ENCODE assay signal across 11 mouse cellular contexts in the genomic region with DNA sequence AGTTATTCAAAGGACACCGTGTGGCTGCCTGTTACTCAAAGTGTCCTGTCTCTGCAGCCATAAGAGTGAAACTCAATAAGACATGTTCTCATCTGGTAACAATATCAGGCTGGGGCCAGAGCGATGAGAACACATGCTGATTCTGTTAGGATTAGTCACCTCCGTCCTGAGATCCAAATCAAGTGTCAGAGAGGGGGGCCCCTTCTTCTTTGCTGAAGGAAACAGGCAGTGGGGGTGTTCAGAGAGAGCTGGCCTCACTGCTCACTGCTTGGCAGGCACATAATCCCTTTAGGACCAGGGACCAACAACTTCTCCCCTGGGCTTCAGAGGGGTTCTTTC. TPM values are rescaled to one million over a fixed set of nuclear protein-coding genes. Genes with fewer than 3 reads are reported as not detected.
A peak's percentile ranks its signal among the peaks of the same experiment; 100 is the strongest.
DNase-seq lines count a peak whose midpoint lies in the region; ATAC-seq lines count a peak whose summit lies in the region.
"Had no signal": no experiment of that assay in that cellular context is flagged by ENCODE, and none has a peak within 500 bp of the region (broad histone marks: within the 10 kb centered on the region; RNA-seq: fewer than 3 reads in every experiment).

No protein-coding gene starts in this region.

- no peak overlapping the region for H3K4me2 ChIP-seq in heart, embryonic 12.5 days
- H3K4me2 ChIP-seq in embryonic facial prominence, embryonic 13.5 days = no peak overlapping the region
- no peak overlapping the region for H3K4me2 ChIP-seq in midbrain, embryonic 13.5 days (replicated peaks)

- 0 out of 2 replicates have a peak overlapping the region, but pooled peaks have one; percentile 1 for H3K27ac ChIP-seq in heart, embryonic 12.5 days (ENCODE audit: poor library complexity, severe bottlenecking)
- peak overlapping the region; percentile 22; the same call in 1 of the 2 replicates for H3K27ac ChIP-seq in embryonic facial prominence, embryonic 13.5 days
- 0 out of 2 replicates have a peak overlapping the region, but pooled peaks have one; percentile 30 for H3K27ac ChIP-seq in midbrain, embryonic 13.5 days

- H3K4me3 ChIP-seq in heart, embryonic 12.5 days = no peak overlapping the region
- H3K4me3 ChIP-seq in embryonic facial prominence, embryonic 13.5 days = no peak overlapping the region
- H3K4me3 ChIP-seq in midbrain, embryonic 13.5 days (replicated peaks) = no peak overlapping the region

- H3K4me1 ChIP-seq in heart, embryonic 12.5 days (replicated peaks) = peaks cover 13% of the 10 kb centered on the region
- H3K4me1 ChIP-seq in embryonic facial prominence, embryonic 13.5 days = peaks cover 28% of the 10 kb centered on the region
- peaks cover 22% of the 10 kb centered on the region for H3K4me1 ChIP-seq in midbrain, embryonic 13.5 days (replicated peaks)

- H3K9me3 ChIP-seq in heart, embryonic 12.5 days (replicated peaks) = no peaks in the 10 kb centered on the region
- no peaks in the 10 kb centered on the region for H3K9me3 ChIP-seq in embryonic facial prominence, embryonic 13.5 days
- H3K9me3 ChIP-seq in midbrain, embryonic 13.5 days = no peaks in the 10 kb centered on the region

- WGBS in heart, embryonic 12.5 days = 55% methylated on average over 3 of the region's 3 CpGs
- WGBS in embryonic facial prominence, embryonic 13.5 days = 24% methylated on average over 3 of the region's 3 CpGs
- WGBS in midbrain, embryonic 13.5 days = 20% methylated on average over 3 of the region's 3 CpGs

- no peak for DNase-seq in heart, postnatal 14 days
- peak; percentile 55 for DNase-seq in MN1 (ENCODE audit: low spot score)
- DNase-seq in left cerebral cortex, adult 9 months (ENCODE audit: low spot score in 2 of 2) = no peak
- DNase-seq in retina, postnatal 1 day = no peak
- DNase-seq in spleen, adult 12 weeks (ENCODE audit: low spot score) = no peak
- DNase-seq: cerebellum, adult 11 months had no signal

- no peaks in the 10 kb centered on the region for H3K27me3 ChIP-seq in heart, embryonic 12.5 days (replicated peaks)
- no peaks in the 10 kb centered on the region for H3K27me3 ChIP-seq in embryonic facial prominence, embryonic 13.5 days
- H3K27me3 ChIP-seq in midbrain, embryonic 13.5 days = no peaks in the 10 kb centered on the region

- no peak for ATAC-seq in heart, embryonic 12.5 days (ENCODE audit: insufficient number of reproducible peaks, low FRiP score)
- no peak for ATAC-seq in embryonic facial prominence, embryonic 13.5 days (ENCODE audit: insufficient number of reproducible peaks, insufficient read depth, low FRiP score, low TSS enrichment, low read depth)
- ATAC-seq in midbrain, embryonic 13.5 days = peak; percentile 31; the same call in 1 of the 2 replicates
- ATAC-seq: activated CD4-positive, CD25-positive, alpha-beta regulatory T cell, adult 4 months had no signal

- no peak overlapping the region for H3K9ac ChIP-seq in heart, embryonic 12.5 days
- H3K9ac ChIP-seq in embryonic facial prominence, embryonic 13.5 days = no peak overlapping the region
- no peak overlapping the region for H3K9ac ChIP-seq in midbrain, embryonic 13.5 days (replicated peaks)

- peaks cover 2% of the 10 kb centered on the region; the same call in 1 of the 2 replicates for H3K36me3 ChIP-seq in heart, embryonic 12.5 days
- peaks cover 40% of the 10 kb centered on the region for H3K36me3 ChIP-seq in embryonic facial prominence, embryonic 13.5 days
- peaks cover 8% of the 10 kb centered on the region; the same call in 1 of the 2 replicates for H3K36me3 ChIP-seq in midbrain, embryonic 13.5 days

- intact Hi-C loops in heart, postnatal 14 days (cut with DNase I) = loop anchor here (1.0 kb wide), 1 partner anchor 48 kb away; no protein-coding TSS in a partner anchor

RNA-seq across cellular contexts. Expression of gene Tppp3, which starts 12.7 kb away (rescaled TPM):
- 13.8 and 14.4 TPM in 2 replicates for polyA plus RNA-seq in heart, embryonic 12.5 days (2016; fragmentation: Nextera tagmentation; extraction: Ambion mirVana)
- total RNA-seq in heart, postnatal 14 days (2021) = 10 to 100 TPM; 47.7 to 50.1 TPM
- polyA plus RNA-seq in embryonic facial prominence, embryonic 13.5 days (2015; fragmentation: Nextera tagmentation; extraction: Ambion mirVana) = 18.7 and 23.1 TPM in 2 replicates
- polyA plus RNA-seq in midbrain, embryonic 13.5 days (2015; fragmentation: Nextera tagmentation; extraction: Ambion mirVana) = 93.1 and 111 TPM in 2 replicates

RNA-seq across cellular contexts. Expression of gene Zdhhc1, which starts 12.7 kb away (rescaled TPM):
- 23.1 and 23.3 TPM in 2 replicates for polyA plus RNA-seq in heart, embryonic 12.5 days (2016; fragmentation: Nextera tagmentation; extraction: Ambion mirVana)
- total RNA-seq in heart, postnatal 14 days (2021) = 10 to 100 TPM; 14.9 to 16.3 TPM
- polyA plus RNA-seq in embryonic facial prominence, embryonic 13.5 days (2015; fragmentation: Nextera tagmentation; extraction: Ambion mirVana) = 52.2 and 53.3 TPM in 2 replicates
- 26.2 and 31.3 TPM in 2 replicates for polyA plus RNA-seq in midbrain, embryonic 13.5 days (2015; fragmentation: Nextera tagmentation; extraction: Ambion mirVana)

RNA-seq across cellular contexts. Expression of gene Hsd11b2, which starts 34.6 kb away (rescaled TPM):
- polyA plus RNA-seq in heart, embryonic 12.5 days (2016; fragmentation: Nextera tagmentation; extraction: Ambion mirVana) = 1.7 and 1.9 TPM in 2 replicates
- 1 to 10 TPM in 1 of 2 experiments, under 1 TPM in 1; 0.53 to 1.0 TPM for total RNA-seq in heart, postnatal 14 days (2021)
- 0.87 and 1.1 TPM in 2 replicates for polyA plus RNA-seq in embryonic facial prominence, embryonic 13.5 days (2015; fragmentation: Nextera tagmentation; extraction: Ambion mirVana)
- 11.6 and 16.9 TPM in 2 replicates for polyA plus RNA-seq in midbrain, embryonic 13.5 days (2015; fragmentation: Nextera tagmentation; extraction: Ambion mirVana)
- total RNA-seq: left cerebral cortex, postnatal 14 days had no signal
- polyA plus RNA-seq: activated CD4-positive, CD25-positive, alpha-beta regulatory T cell, adult 4 months had no signal
